Mouse (Mus musculus): ENCODE measurements around the gene Tanc1.
"Not testable (repeated sequence)": the region's sequence is repeated elsewhere in the genome, so short reads cannot be mapped to it uniquely, and the experiment has no call there.

Tanc1 gene

DNA sequence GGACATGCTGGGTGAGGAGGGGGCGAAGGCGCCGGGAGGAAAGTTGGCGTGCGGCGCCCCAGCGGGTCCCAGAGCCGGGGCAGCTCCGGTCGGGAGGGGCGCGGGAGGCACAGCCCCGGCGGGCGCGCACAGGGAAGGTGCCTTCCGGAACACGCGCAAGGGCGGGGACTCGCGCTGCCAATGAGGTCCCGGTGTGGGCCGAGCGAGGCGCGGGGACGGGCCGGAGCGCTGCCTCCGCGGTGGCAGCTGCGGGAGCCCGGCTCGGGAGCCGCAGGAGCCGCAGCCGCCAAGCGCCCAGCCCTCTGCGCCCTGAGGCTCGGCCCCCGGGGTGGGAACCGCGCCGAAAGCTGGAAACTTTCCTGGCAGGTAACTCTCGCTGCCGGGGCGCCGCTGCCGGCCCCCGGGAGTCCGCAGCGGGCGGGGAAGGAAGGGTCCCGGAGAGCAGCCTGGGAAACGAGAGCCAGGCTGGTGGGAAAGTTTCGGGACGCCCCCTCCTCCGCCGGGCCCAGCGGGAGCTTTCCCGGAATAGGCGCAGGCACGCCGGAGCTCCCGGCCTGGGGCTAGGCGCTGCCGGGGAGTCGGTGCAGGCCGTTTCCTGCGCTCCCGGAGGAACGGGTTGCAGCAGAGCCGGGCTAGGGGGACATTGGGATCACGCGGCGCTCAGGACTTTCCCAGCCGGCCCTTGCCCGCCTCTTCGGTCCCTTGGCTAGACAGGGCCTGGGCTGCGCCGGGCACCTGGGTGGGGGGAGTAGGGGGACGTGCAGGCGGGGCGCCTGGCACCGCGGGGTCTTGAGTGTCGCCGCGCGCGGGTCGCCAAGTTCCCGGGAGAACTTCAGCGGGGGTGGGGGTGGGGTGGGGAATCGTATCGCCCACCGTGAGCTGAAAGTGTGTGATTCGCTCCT is at the start of gene Tanc1:
Tanc1 (plus strand) TSS at position 212 of the 902 bp plus-strand sequence.
- DNase-seq (ENCODE audit: low spot score): peak; percentile 76

DNA sequence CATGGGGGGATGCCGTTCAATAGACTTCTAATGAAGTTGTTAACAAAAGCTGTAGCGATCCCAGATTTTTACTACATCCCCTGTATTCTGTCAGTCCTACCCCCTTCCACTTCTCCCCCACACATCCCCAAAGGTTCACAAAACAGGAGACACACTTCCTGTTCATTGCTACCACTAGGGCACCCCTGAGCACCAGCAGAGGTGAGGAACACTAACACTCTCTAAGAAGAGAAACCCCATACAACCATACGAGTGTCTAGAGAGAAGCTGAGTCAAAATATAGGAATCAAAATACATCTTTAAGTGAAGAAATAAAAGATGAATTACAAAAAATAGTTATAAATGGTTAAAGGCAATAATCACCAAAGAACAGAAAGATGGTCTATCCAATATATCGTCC is 49.6 kb upstream of the Tanc1 start:
- DNase-seq (ENCODE audit: low spot score): no peak

DNA sequence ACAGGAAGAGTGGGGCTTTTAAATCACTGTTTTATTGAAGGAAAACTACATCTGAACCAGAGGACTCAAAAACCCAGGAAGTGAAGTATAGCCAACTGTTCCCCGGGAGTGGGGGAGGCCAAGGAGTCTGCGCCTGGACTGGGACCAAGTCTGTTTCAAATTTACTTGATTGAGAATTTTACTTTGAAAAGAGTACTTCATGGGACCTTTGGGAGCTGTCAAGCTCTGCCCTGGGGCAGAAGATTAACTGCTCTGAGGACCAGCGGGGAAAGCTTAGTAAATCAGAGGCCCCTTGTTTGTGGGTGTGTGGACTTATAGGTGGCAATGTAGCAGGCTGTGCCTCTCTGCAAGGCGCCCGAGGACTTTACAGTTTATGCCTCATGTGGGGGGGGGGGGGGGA is 49.1 kb upstream of the Tanc1 start:
- DNase-seq (ENCODE audit: low spot score): no peak

DNA sequence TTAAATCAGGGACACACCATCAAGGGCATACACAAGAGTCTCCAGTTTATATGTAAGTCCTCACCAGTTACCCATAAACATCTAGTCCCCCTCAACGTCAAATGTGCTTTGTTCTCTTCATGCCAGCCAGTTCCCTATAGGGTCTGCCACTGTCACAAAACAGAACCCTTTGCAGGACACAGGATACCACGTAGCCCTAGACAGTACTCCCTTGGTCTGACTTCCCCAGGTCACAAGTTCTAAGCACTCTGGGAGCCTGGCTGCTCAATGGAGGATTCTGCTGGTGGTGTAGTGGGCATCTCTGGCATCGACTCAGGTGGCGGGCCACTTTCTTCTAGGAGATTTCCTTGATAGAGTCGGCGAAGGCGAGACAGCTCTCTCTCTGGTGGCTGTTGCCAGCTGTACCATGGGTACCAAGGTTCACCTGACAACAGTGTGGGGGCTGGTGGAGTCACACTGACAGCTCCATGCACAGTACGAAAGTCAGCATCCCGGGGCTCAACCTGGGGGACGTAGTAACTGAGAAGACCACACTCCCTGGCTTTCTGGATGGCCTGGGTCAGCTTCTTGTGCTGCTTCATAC is 47.7 kb upstream of the Tanc1 start:
- not testable (repeated sequence) for DNase-seq (ENCODE audit: low spot score)

DNA sequence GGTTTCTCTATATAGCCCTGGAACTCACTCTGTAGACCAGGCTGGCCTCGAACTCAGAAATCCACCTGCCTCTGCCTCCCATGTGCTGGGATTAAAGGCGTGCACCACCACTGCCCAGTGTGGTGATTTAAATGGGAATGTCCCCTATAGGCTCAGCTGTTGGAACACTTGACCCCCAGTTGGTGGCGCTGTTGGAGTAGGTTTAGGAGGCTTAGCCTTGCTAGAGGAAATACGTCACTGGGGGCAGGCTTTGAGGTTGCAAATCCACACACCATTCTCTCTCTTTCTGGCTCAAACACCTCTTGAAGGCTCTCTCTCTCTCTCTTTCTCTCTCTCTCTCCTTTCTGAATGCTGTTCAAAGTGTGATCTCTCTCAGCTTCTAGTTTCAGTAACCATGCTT is 46.9 kb upstream of the Tanc1 start:
- DNase-seq (ENCODE audit: low spot score): no peak

DNA sequence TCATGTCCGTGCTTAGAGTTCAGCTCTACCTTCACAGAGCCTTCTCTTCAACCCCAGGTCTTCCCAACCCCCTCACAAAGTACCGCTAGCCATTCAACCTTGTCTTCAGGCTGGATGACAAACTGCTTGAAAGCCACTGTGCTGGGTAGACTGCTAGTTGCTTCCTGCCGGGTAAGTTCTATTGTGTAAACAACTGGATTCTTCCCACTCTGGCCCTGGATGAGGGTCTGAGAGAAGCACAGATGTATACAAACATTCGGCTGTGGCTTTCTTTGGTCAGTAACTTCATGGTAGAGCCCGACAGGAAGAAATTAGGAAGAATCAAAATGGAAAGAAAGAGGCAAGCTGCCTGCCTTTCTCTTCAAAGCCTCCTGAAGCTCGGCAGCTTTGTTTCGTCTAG is 30.9 kb upstream of the Tanc1 start:
- DNase-seq (ENCODE audit: low spot score): no peak

DNA sequence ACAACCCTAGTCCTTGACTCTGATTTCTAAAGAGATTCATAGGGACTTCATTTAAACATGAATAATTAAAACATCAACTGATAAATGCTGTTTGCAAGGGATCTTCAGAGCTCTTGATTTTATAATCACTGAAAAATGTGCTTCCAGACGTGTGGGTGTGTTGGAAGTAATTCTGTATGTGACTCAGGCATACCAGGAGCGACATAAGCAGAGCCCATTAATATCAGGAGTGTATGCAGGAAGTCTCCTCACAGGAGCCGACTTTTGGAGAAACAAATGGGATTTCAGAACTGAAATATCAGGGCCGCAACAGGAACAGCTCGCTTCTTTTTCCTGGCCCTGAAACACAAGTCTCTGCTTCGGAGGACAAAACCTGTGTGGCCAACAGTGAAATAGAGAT is 27.9 kb upstream of the Tanc1 start:
- no peak for DNase-seq (ENCODE audit: low spot score)

DNA sequence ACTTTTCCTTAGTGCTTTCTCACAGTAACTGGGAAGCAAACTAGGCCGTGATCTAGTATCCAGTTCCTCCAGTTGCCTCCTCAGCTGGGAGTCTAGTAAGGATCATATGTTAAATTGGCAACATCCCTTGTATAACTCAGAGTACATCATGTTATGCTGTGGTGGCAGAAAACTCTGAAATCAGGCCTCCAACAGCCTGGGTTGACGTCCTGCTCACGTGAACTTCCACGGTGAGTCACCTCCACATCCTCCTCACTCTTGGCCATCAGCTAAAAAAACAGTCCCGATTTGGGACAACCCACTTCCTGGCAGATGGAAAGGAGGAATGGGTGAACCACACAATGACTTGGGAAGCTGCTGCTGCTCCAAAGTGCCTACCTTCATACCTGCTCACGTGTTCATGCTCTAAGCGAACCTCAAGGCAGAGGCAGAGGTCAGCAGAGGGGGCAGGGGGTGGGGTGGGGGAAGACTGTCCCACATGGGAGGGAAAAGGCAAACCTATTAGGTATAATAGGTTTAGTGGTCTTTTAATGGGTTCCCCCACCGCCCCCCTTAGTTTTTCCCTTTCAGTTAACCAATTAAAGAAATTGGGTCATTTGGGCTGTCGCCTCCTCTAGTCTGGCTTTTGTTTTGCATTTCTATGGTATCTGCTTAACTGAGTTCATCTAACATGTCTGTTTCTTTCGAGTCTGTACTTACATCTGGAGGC is 24.3 kb upstream of the Tanc1 start:
- DNase-seq (ENCODE audit: low spot score): no peak

DNA sequence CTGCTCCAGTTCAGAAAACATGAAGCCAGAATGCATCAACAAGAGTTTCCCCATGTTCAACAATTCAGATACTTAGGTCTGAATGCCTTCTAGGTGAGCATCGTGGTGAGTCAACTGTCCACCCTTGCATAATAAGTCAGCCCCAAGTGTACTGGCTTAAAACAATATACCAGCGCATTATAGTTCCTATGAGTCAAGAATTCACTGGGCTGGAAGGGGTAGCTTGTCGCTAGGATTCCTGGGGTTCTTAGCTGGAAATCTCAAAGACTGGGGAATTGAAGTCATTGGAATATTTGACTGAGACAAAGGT is 23.8 kb upstream of the Tanc1 start:
- no peak for DNase-seq (ENCODE audit: low spot score)

DNA sequence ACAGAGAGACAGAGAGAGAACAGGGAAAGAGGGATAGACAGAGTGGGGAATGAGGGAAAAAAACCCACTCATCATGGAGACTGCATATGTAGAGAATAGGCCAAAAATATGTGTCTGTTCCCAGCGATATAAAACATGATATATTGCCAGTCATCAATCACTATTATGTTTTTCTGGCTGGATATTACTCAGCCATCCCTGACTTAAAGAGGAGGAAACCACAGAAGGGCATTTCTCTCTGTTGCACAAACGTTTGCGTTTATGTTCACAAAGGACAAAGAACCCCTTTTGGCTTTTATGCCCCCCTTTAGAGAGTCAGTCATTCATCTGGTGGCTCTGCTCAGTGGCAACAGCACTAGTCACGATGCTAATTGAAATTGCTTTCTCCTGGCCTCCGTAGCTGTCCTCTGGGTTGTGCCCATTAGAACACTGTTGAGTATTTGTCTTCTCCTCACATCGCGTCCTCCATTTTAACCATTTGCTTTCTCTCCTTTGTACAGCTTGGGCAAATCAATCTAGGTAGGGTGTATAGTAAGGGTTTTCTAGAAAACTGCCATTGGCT is 18.4 kb upstream of the Tanc1 start:
- no peak for DNase-seq (ENCODE audit: low spot score)

DNA sequence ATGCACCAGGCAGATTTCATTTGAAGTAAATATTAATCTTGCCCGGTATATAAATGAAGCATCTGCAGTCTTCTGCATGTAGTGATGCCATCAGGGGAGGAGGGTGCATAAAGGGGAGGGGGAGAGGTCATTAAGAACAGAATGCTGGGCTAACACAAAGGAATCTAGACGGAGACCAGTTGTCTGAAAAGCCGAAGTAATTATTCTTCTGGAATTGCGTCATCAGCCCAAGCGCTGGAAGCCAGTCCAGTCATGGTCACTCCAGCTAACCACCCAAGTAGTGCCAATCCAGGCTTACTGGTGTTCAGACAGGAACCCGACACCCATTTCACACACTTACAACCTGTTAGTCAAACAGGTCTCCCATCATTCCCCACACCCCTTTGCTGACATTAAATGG is 17.7 kb upstream of the Tanc1 start:
- DNase-seq (ENCODE audit: low spot score): no peak

DNA sequence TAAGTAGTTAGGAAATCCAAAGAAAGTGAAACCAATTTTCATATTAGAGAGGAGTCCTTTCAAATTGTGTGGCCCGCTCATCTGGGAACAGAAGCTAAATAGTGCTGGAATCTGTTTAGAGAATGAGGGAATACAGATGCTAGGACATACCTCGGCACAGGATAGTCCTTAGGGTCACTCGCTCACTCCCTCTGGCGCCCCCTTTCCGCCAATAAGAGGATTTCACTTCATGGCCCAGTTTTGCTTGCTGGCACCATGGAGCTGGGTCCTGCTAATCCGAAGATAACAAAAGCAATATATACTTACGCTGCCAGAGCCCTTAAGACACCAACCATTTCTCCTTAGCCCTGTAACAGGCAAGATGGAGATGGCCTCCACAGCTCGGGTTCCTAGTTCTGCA is 15.3 kb upstream of the Tanc1 start:
- no peak for DNase-seq (ENCODE audit: low spot score)

DNA sequence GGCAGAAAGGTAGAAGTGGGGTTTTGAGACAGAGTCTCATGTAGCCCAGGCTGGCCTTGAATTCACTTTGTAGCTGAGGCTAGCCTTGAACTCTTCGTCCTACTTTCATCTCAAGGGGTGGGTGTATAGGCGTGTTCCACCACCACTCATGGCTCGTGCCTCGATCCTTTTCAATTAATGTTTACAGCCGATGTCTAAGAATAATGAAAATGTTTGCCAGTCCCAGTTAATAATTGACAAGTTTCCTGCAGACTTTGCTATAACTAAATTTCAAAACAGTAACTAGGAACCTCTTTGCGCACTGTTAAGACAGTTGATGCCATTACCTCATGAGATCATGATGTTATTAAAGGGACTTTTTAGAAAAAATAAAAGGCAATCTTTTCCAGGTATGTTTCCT is 13.6 kb upstream of the Tanc1 start:
- no peak for DNase-seq (ENCODE audit: low spot score)

DNA sequence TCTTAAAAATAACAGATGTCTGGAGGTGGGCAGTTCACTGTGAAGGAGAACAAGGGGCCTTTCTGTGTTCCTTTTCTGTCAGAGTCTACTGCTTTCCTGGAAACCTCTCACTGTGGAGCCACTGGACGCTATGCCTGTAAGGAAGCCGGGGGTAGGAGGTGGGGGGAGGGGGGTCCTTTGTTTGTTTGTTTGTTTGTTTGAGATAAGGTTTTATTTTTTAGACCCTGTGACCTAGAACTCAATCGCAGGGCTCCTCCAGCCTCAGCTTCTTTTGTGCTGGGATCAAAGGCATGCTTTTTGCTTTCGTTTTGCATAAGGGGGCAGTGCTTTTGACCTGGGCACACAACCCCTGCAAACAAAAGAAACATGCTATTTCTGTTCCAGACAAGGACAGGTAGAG is 12.9 kb upstream of the Tanc1 start:
- DNase-seq (ENCODE audit: low spot score): no peak

DNA sequence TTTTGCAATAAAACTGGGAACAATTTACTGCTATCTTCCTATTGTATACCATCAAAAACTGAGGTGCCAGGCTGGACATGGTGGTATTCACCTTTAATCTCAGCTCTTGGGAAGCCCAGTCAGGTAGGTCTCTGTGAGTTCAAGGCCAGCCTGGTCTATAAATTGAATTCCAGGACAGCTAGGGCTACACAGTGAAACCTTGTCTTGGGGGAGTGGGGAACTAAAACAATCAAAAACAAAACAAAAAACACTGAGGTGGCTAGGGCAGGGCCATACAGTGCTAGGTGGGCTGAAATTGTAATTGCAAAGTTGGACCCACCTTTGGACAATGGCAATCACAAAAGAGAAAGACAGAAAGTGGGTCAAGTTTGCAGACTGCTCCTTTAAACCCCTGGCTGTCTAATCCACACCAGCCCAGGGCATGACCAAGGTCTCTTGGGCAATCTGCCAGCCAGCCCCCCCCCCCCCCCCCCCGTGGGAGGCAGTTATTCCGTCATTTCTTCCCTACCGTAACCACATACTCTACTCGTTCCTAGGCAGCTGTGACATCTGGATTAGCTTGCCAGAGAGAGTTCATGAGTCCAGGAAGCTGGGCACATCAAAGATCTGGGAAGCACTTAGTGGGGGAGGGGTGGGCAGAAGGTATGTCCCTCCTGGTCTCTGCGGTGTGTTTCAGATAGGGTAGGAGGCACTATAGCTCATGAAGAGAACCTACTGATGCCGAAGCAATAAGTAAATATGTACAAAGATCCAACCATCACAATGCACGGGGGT is 12.3 kb upstream of the Tanc1 start:
- no peak for DNase-seq (ENCODE audit: low spot score)

DNA sequence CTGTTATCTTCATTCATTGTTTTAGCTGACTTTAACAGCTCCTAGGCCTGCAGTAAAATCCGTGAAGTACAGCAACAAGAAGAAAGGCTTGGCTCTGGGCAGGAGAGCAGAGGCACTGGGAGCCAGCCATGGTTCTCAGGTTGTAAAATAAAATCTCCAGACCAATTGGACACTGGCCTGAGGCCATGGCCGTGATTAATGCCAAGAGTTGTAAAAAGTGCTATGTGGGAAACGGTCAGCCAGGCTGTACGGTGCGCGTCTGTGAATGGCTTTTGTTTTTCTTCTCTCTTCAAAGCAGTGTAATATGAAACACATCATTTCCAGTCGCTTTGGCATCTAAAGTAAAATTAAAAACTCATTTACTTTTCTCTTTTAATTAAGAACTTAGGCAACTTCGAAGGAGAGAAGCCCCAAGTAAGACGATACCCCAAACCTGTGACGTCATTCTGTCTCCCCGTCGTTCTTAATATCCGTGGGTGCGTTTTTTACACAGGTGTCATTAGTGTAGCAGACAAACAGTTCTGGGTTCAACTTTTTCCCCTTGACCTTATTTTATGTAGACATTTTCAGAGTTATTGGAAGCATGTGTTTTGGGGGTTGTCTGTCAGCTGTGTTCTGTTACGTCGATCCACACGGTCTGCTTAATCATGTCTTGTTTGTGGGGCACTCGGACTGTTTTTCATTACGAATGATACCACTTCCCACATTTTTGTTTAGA is 11.6 kb upstream of the Tanc1 start:
- DNase-seq (ENCODE audit: low spot score): no peak

DNA sequence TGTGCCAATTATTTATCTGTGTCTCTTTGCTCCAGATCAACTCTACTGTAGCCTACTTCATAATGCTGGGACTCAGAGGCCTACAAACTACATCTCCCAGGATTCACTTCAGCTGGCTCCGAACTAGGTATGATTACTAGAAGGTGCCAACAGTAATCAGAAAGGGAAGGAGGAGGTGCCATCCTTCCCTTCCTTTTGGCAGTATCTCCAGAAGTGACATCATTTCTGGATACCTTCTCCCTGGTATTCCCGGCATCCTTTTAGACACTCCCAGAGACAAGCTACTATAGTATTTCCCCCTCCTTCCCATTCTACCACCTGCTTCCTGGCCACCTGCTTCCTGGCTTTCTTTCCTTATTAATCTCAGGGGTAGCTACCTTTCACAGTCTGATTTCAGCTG is 10.9 kb upstream of the Tanc1 start:
- DNase-seq (ENCODE audit: low spot score): no peak

DNA sequence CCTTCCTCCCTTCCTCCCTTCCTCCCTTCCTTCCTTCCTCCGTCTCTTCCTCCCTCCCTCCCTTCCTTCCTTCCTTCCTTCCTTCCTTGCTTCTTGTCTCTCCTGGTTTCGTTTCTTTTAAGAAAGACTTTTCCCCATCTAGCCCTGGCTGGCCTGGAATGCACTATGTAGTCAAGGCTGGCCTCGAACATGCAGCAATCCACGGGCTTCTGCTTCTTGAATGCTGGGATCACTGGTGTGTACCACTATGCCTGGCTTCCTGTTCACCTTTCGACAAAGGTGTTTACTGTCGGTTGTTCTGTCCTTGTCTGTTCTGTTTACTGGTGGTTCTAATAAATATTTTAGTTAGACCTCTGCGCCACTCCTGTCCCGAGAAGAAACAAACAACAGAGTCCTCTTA is 10.4 kb upstream of the Tanc1 start:
- no peak for DNase-seq (ENCODE audit: low spot score)

DNA sequence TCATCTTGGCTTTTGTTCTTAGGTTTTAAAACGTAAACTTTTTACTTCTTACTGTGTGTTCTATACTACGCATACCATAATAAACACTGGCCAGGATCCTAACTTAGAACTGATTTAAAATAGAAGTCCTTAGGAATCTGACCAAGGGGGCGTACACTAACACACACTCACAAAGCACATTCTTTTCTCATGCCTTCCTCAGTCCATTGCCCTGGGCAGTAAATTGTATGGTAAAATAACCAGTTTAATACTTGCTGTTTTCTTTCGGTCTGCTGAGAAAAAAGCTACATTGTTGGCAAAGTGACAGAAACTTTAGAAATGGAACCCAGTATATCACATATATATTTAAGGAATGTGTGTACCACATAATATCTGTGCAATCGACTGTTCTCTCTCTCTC is 2.9 kb upstream of the Tanc1 start:
- DNase-seq (ENCODE audit: low spot score): no peak

DNA sequence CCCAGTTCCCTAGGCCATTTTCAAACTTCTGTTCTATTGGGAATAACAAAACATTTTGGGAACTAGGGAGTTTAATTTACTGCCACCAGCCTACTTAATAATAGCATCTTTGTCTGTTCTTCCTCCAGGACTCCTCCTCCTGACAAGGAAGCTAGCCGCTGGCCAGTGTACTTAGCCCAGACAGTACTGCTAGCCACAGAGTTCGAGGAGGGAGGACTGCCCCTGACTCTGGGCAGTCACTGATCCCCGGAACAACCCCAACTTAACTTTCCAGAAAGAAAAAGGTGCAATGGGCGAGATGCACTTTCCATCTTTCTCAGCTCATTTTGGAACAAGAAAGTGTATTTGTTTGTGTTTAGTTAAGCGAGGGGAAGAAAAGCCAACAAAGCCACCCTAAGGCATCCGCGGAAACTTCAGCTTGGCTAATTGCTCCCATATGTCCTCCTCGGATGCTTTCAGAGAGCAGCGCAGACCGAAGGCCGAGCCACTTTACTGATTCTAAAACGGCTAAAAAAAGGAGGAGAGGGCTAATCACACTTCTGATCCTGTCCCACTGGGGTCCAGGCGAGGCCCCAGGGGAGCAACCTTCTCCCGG is 529 bp upstream of the Tanc1 start:
- DNase-seq (ENCODE audit: low spot score): no peak
